Comparison of ENCODE assay signal across 28 mouse cellular contexts in genomic region chr17:42847108-42847507, GRCm38 (mm10).
"Had no signal": no experiment of that assay in that cellular context is flagged by ENCODE, and none has a peak within 500 bp of the region (broad histone marks: within the 10 kb centered on the region; RNA-seq: fewer than 3 reads in every experiment).

No protein-coding gene starts in this region.

- H3K9me3 ChIP-seq: embryonic facial prominence, embryonic 10.5 days; embryonic facial prominence, embryonic 12.5 days; embryonic facial prominence, embryonic 13.5 days; embryonic facial prominence, embryonic 15.5 days; forebrain, embryonic 10.5 days; forebrain, embryonic 12.5 days; forebrain, embryonic 13.5 days; forebrain, embryonic 15.5 days had no signal

- H3K4me3 ChIP-seq: embryonic facial prominence, embryonic 10.5 days; embryonic facial prominence, embryonic 12.5 days; embryonic facial prominence, embryonic 13.5 days; embryonic facial prominence, embryonic 15.5 days; erythroblast, embryonic 14.5 days; forebrain, embryonic 10.5 days; forebrain, embryonic 12.5 days; forebrain, embryonic 13.5 days; forebrain, embryonic 15.5 days; gastrocnemius, adult 2 months had no signal

- H3K9ac ChIP-seq: embryonic facial prominence, embryonic 12.5 days; embryonic facial prominence, embryonic 13.5 days; embryonic facial prominence, embryonic 15.5 days; forebrain, embryonic 12.5 days; forebrain, embryonic 13.5 days; forebrain, embryonic 15.5 days; forebrain, postnatal 0 days had no signal

- DNase-seq: cerebellum, adult 18-20 months; cerebellum, adult 2 months; cerebellum, adult 8-10 months; cerebellum, adult 9-10 months; cerebellum, adult 9-11 months; cerebellum, postnatal 10 days; cerebellum, postnatal 14 days; cerebellum, postnatal 25 days; cerebellum, postnatal 36 days; embryo, embryonic 11 days; forebrain, postnatal 0 days; gastrocnemius, adult 2 months; gastrocnemius, postnatal 10 days; gastrocnemius, postnatal 14 days; gastrocnemius, postnatal 25 days; gastrocnemius, postnatal 36 days; heart, adult 11 months had no signal

- H3K4me1 ChIP-seq: embryonic facial prominence, embryonic 10.5 days; embryonic facial prominence, embryonic 12.5 days; embryonic facial prominence, embryonic 13.5 days; embryonic facial prominence, embryonic 15.5 days; forebrain, embryonic 10.5 days; forebrain, embryonic 12.5 days; forebrain, embryonic 13.5 days; forebrain, embryonic 15.5 days had no signal

- H3K27me3 ChIP-seq: embryonic facial prominence, embryonic 12.5 days; embryonic facial prominence, embryonic 13.5 days; embryonic facial prominence, embryonic 15.5 days; forebrain, embryonic 12.5 days; forebrain, embryonic 13.5 days; forebrain, embryonic 15.5 days had no signal

- H3K27ac ChIP-seq: embryonic facial prominence, embryonic 10.5 days; embryonic facial prominence, embryonic 12.5 days; embryonic facial prominence, embryonic 13.5 days; embryonic facial prominence, embryonic 15.5 days; forebrain, embryonic 10.5 days; forebrain, embryonic 12.5 days; forebrain, embryonic 13.5 days; forebrain, embryonic 15.5 days; gastrocnemius, adult 2 months had no signal

- H3K4me2 ChIP-seq: embryonic facial prominence, embryonic 12.5 days; embryonic facial prominence, embryonic 13.5 days; embryonic facial prominence, embryonic 15.5 days; forebrain, embryonic 12.5 days; forebrain, embryonic 13.5 days; forebrain, embryonic 15.5 days had no signal

- ATAC-seq: forebrain, embryonic 13.5 days; forebrain, embryonic 14.5 days; forebrain, embryonic 15.5 days; forebrain, embryonic 16.5 days; forebrain, postnatal 0 days had no signal
